Mouse (Mus musculus): ENCODE results near the gene Cuedc1. TPM values are rescaled to one million over a fixed set of nuclear protein-coding genes. Genes with fewer than 3 reads are reported as not detected.

Gene Cuedc1
- polyA plus RNA-seq (2012; ENCODE audit: insufficient read depth, insufficient read length, low replicate concordance, missing spikeins) = not detected in 2 replicates

GRCm38 (mm10) chr11:88098021-88098729, at the start of gene Cuedc1:
Gene Cuedc1 (plus strand): TSS chr11:88098058.
- 33% methylated on average over 17 of the region's 17 CpGs for WGBS
- Histone ChIP-seq H3K4me3 (ENCODE audit: insufficient read depth, low read depth, low read length) (peak within 1 kb of the TSS; percentile 98), H3K27ac (ENCODE audit: insufficient read depth, low read depth, low read length) (peak within 1 kb of the TSS; percentile 89), H3K4me1 (ENCODE audit: control insufficient read depth, insufficient read depth, low read length) (peaks cover 20% of the 10 kb centered on the region)
- no peak for TF ChIP-seq POLR2A (IDR thresholded peaks at IDR 0.05; ENCODE audit: insufficient read depth, low read depth, low read length)
- TF ChIP-seq CTCF (IDR thresholded peaks at IDR 0.05; ENCODE audit: insufficient read depth, low read depth, low read length) = no peak

- Histone ChIP-seq H3K27ac (ENCODE audit: insufficient read depth, low read depth, low read length) (no peak overlapping the region), H3K4me1 (ENCODE audit: control insufficient read depth, insufficient read depth, low read length) (peaks cover 5% of the 10 kb centered on the region; the same call in 1 of the 2 replicates), H3K4me3 (ENCODE audit: insufficient read depth, low read depth, low read length) (peak overlapping the region; percentile 41)
- 12% methylated on average over 26 of the region's 26 CpGs for WGBS
- no peak for TF ChIP-seq CTCF (IDR thresholded peaks at IDR 0.05; ENCODE audit: insufficient read depth, low read depth, low read length)
- TF ChIP-seq POLR2A (IDR thresholded peaks at IDR 0.05; ENCODE audit: insufficient read depth, low read depth, low read length) = no peak
These were observed 48.7 kb upstream of the Cuedc1 start for GRCm38 (mm10) chr11:88048961-88049670.

DNA sequence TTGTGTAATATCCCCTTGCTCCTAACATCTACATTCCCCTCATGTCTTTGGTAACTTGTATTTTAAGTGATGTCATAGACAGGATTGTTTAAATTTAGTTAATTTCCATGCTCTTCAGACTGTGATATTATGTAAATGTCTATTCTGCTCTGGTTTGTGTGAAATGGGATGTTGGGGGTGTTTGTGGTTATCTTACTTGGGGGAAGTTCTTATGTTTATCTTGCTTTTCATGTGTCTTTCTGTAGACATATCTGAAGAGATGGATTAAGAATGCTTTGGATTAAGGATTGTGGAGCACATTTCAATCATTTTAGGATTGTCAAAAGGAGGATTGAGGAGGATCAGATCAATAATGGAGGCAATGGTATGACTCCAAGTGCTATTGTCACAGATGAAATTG, 48.1 kb upstream of the Cuedc1 start:
- peaks cover 5% of the 10 kb centered on the region; the same call in 1 of the 2 replicates for H3K4me1 ChIP-seq (ENCODE audit: control insufficient read depth, insufficient read depth, low read length)
- no peak for TF ChIP-seq POLR2A (IDR thresholded peaks at IDR 0.05; ENCODE audit: insufficient read depth, low read depth, low read length)
- no peak for TF ChIP-seq CTCF (IDR thresholded peaks at IDR 0.05; ENCODE audit: insufficient read depth, low read depth, low read length)
- H3K4me3 ChIP-seq (ENCODE audit: insufficient read depth, low read depth, low read length) = no peak overlapping the region
- no peak overlapping the region for H3K27ac ChIP-seq (ENCODE audit: insufficient read depth, low read depth, low read length)

- 35% methylated on average over 4 of the region's 4 CpGs for WGBS
- Histone ChIP-seq H3K4me1 (ENCODE audit: control insufficient read depth, insufficient read depth, low read length) (peaks cover 3% of the 10 kb centered on the region; the same call in 1 of the 2 replicates), H3K4me3 (ENCODE audit: insufficient read depth, low read depth, low read length) (no peak overlapping the region), H3K27ac (ENCODE audit: insufficient read depth, low read depth, low read length) (no peak overlapping the region)
- TF ChIP-seq CTCF (IDR thresholded peaks at IDR 0.05; ENCODE audit: insufficient read depth, low read depth, low read length) (no peak), POLR2A (IDR thresholded peaks at IDR 0.05; ENCODE audit: insufficient read depth, low read depth, low read length) (no peak)
These were observed 45.2 kb upstream of the Cuedc1 start for GRCm38 (mm10) chr11:88052638-88053037.

DNA sequence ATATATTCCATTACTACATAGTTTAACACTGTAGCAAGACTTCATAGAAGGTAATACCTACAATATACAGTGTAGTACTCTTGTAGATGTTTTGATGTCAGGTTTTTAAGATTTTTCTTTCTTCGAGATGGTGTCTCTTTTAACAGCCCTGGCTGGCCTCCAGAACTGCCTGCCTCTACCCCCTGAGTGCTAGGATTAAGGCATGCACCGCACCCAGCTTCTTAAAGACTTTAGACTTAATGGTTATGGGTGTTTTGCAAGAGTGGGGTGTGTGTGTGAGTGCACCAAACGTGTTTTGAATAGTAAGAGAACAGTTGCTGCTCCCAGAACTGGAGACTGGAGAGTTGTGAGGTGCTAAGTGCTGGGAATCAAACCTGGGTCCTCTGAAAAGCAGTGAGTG, 44.0 kb upstream of the Cuedc1 start:
- no peak overlapping the region for H3K27ac ChIP-seq (ENCODE audit: insufficient read depth, low read depth, low read length)
- 43% methylated on average over 3 of the region's 3 CpGs for WGBS
- no peak overlapping the region for H3K4me3 ChIP-seq (ENCODE audit: insufficient read depth, low read depth, low read length)
- TF ChIP-seq POLR2A (IDR thresholded peaks at IDR 0.05; ENCODE audit: insufficient read depth, low read depth, low read length) (no peak), CTCF (IDR thresholded peaks at IDR 0.05; ENCODE audit: insufficient read depth, low read depth, low read length) (no peak)
- peaks cover 3% of the 10 kb centered on the region; the same call in 1 of the 2 replicates for H3K4me1 ChIP-seq (ENCODE audit: control insufficient read depth, insufficient read depth, low read length)

- 61% methylated on average over 1 of the region's 1 CpGs for WGBS
- Histone ChIP-seq H3K4me3 (ENCODE audit: insufficient read depth, low read depth, low read length) (no peak overlapping the region), H3K4me1 (ENCODE audit: control insufficient read depth, insufficient read depth, low read length) (no peaks in the 10 kb centered on the region), H3K27ac (ENCODE audit: insufficient read depth, low read depth, low read length) (no peak overlapping the region)
- TF ChIP-seq CTCF (IDR thresholded peaks at IDR 0.05; ENCODE audit: insufficient read depth, low read depth, low read length) = no peak
- TF ChIP-seq POLR2A (IDR thresholded peaks at IDR 0.05; ENCODE audit: insufficient read depth, low read depth, low read length) = no peak
These were observed 43.3 kb upstream of the Cuedc1 start for GRCm38 (mm10) chr11:88054589-88054988.

DNA sequence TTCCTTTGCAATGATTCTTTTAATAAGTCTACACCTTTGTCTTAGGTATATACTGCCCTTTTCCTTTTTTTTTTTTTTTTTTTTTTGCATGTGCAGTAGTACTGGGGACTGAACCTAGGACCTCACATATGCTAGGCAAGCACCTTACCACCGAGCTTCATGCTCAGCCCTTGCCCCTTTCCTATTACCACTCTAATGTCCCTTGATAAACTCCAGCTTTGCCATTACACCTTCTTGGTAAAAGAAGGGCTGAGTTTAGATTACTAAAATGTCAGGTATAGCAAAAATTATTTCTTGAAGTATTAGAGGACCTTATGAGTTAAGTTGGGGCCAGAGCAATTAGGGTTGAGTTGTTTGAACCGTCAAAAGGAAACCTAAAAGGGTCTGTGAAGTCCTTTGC, 42.1 kb upstream of the Cuedc1 start:
- WGBS = 85% methylated on average over 2 of the region's 2 CpGs
- Histone ChIP-seq H3K27ac (ENCODE audit: insufficient read depth, low read depth, low read length) (no peak overlapping the region), H3K4me3 (ENCODE audit: insufficient read depth, low read depth, low read length) (no peak overlapping the region), H3K4me1 (ENCODE audit: control insufficient read depth, insufficient read depth, low read length) (no peaks in the 10 kb centered on the region)
- no peak for TF ChIP-seq CTCF (IDR thresholded peaks at IDR 0.05; ENCODE audit: insufficient read depth, low read depth, low read length)
- TF ChIP-seq POLR2A (IDR thresholded peaks at IDR 0.05; ENCODE audit: insufficient read depth, low read depth, low read length) = no peak

DNA sequence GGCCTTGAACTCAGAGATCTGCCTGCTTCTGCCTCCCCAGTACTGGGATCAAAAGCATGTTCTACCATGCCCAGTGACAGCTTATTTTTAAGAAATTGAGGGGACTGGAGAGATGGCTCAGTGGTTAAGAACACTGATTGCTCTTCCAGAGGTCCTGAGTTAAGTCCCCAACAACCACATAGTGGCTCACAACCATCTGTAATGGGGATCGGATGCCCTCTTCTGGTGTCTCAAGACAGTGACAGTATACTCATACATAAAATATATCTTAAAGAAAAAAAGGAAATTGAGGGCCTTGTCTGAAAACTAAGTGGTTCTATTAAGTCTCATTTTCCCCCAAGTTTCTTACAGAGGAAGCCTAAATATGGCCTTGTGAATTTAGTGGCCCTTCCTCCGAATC, 40.1 kb upstream of the Cuedc1 start:
- Histone ChIP-seq H3K27ac (ENCODE audit: insufficient read depth, low read depth, low read length) (no peak overlapping the region), H3K4me3 (ENCODE audit: insufficient read depth, low read depth, low read length) (no peak overlapping the region), H3K4me1 (ENCODE audit: control insufficient read depth, insufficient read depth, low read length) (no peaks in the 10 kb centered on the region)
- WGBS = 82% methylated on average over 2 of the region's 2 CpGs
- TF ChIP-seq CTCF (IDR thresholded peaks at IDR 0.05; ENCODE audit: insufficient read depth, low read depth, low read length) (no peak), POLR2A (IDR thresholded peaks at IDR 0.05; ENCODE audit: insufficient read depth, low read depth, low read length) (no peak)

DNA sequence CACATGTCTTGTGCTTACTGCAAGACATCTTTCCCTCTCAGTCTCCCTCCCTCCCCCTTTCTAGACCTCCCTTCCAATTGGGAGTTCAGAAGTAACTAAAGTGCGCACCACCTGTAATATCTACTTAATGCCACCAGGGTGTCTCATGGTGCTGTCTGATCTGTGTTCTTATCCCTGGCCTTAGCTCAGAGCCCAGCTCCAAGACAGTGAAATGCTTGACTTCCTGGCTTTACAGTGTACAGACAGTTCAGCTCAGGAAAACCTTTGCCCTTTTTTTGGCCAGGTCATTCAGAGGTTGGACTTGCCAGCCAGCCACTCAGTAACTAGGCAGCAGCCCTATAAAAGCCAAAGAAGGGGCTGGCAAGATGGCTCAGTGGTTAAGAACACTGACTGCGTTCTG, 38.7 kb upstream of the Cuedc1 start:
- H3K4me1 ChIP-seq (ENCODE audit: control insufficient read depth, insufficient read depth, low read length) = no peaks in the 10 kb centered on the region
- TF ChIP-seq POLR2A (IDR thresholded peaks at IDR 0.05; ENCODE audit: insufficient read depth, low read depth, low read length) (no peak), CTCF (IDR thresholded peaks at IDR 0.05; ENCODE audit: insufficient read depth, low read depth, low read length) (no peak)

More for the DNA sequence above, 38.7 kb upstream of the Cuedc1 start:
- Histone ChIP-seq H3K4me3 (ENCODE audit: insufficient read depth, low read depth, low read length) (no peak overlapping the region), H3K27ac (ENCODE audit: insufficient read depth, low read depth, low read length) (no peak overlapping the region)
- WGBS = 45% methylated on average over 2 of the region's 2 CpGs
